Mouse (Mus musculus) WW6 (cell line): ENCODE data around the gene Sstr4.

Experiments
- DNase-seq: peaks from one replicate; pipeline ENCODE4 v3.0.0-alpha.2; 2013; ENCODE audit warnings: low read depth, low spot score

The Sstr4 gene

GRCm38 (mm10) chr2:148393846-148394245, 1.3 kb upstream of the Sstr4 start:
- DNase-seq, result no peak

GRCm38 (mm10) chr2:148396209-148396608, 1.1 kb downstream of the Sstr4 start:
- DNase-seq, result no peak

GRCm38 (mm10) chr2:148397015-148397783, 2.1 kb downstream of the Sstr4 start:
- DNase-seq, result no peak

GRCm38 (mm10) chr2:148397784-148398100, 2.6 kb downstream of the Sstr4 start:
- DNase-seq, result no peak

- no peak for DNase-seq
Observed at GRCm38 (mm10) chr2:148398901-148399685, 3.9 kb downstream of the Sstr4 start.

- no peak for DNase-seq
Observed at GRCm38 (mm10) chr2:148402227-148402626, 7.1 kb downstream of the Sstr4 start.

- DNase-seq, result no peak
Observed at GRCm38 (mm10) chr2:148404906-148405305, 9.8 kb downstream of the Sstr4 start.

- no peak for DNase-seq
Observed at GRCm38 (mm10) chr2:148406160-148406970, 11.2 kb downstream of the Sstr4 start.

- no peak for DNase-seq
Observed at GRCm38 (mm10) chr2:148406971-148407869, 12.1 kb downstream of the Sstr4 start.

- DNase-seq, result no peak
Observed at GRCm38 (mm10) chr2:148407870-148408760, 13.0 kb downstream of the Sstr4 start, which contains the start of gene Thbd. Gene Thbd, minus strand, starts transcription at chr2:148408188.

- DNase-seq, result no peak
Observed at GRCm38 (mm10) chr2:148408761-148409120, 13.6 kb downstream of the Sstr4 start.

- no peak for DNase-seq
Observed at GRCm38 (mm10) chr2:148409141-148409540, 14.0 kb downstream of the Sstr4 start.

GRCm38 (mm10) chr2:148409821-148410220, 14.7 kb downstream of the Sstr4 start:
- DNase-seq, result no peak

GRCm38 (mm10) chr2:148419151-148419550, 24.0 kb downstream of the Sstr4 start:
- no peak for DNase-seq

GRCm38 (mm10) chr2:148419776-148420175, 24.6 kb downstream of the Sstr4 start:
- DNase-seq, result no peak

GRCm38 (mm10) chr2:148421112-148421511, 26.0 kb downstream of the Sstr4 start:
- no peak for DNase-seq

- no peak for DNase-seq
Observed at GRCm38 (mm10) chr2:148421706-148422105, 26.6 kb downstream of the Sstr4 start.

GRCm38 (mm10) chr2:148425709-148426382, 30.7 kb downstream of the Sstr4 start:
- DNase-seq, result no peak

GRCm38 (mm10) chr2:148427553-148427952, 32.4 kb downstream of the Sstr4 start:
- DNase-seq, result no peak

- DNase-seq, result no peak
Observed at GRCm38 (mm10) chr2:148428523-148428922, 33.4 kb downstream of the Sstr4 start.
